Mouse (Mus musculus) layer of hippocampus, adult 11-12 months (tissue): Measurements from ENCODE around the gene Rassf10.

Experiments
- DNase-seq: peaks from one replicate; pipeline ENCODE4 v3.0.0; 2022; ENCODE audit warnings: low spot score

Gene Rassf10

GRCm38 (mm10) chr7:112957630-112958029 is 3.9 kb downstream of the Rassf10 start:
- no peak for DNase-seq

DNA sequence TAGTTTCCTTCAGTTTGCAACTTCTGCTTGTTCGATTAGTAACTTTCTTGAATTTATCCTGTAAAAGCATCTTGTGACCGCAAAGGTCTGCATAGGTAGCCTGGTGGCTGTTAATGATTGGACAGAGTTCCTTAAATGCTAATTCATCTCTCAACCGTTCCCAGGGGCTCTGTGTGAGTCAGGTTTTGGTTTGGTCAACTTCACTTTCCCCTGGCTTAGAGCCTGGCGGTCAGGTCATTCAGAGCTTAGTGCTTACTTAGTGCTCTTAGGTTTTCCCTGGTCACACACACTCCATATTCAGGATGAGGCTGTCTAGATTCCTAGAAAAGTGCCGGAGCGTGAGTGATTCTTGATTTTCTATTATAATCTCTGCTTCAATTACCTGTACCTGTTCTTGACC is 12.6 kb downstream of the Rassf10 start:
- DNase-seq: no peak

- DNase-seq: no peak
Measured at GRCm38 (mm10) chr7:112966786-112967185, 13.0 kb downstream of the Rassf10 start.

- no peak for DNase-seq
Measured at GRCm38 (mm10) chr7:112983316-112983715, 29.6 kb downstream of the Rassf10 start.

- no peak for DNase-seq
Measured at GRCm38 (mm10) chr7:112984704-112985577, 31.2 kb downstream of the Rassf10 start.

- no peak for DNase-seq
Measured at GRCm38 (mm10) chr7:112985578-112985949, 31.8 kb downstream of the Rassf10 start.

- DNase-seq: no peak
Measured at GRCm38 (mm10) chr7:112992928-112993327, 39.2 kb downstream of the Rassf10 start.

DNA sequence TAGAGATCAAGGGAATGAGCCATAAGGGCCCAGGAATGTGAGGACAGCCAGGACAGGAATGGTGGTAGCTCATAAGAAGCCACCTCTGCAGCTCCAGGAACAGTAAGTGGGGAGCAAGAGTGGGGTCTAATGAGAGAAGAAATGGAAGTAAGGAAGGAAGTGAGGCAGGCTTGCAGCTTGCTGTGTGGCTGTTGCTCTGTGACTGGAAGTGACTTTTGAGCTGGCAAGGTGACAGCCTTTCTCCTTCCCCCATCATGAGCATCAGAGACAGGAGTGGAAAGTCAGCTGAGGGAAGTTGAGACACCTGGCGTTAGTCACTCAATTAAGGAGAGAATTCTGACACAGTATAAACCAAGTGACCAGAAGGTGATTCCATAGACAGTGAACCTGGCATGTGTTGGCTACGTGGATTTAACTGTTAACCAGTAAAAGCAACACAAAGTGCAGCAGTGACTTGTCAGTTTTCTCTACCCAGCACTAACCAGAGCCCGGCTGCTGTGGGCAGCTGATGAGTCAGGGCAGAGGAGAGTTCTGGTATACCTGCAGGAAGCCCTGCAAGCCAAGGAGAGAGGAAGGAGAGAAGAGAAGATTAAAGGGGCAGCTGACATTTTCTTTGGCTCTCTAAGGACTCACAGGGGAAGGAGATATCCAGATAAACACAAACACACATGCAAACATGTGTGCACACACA is 49.9 kb downstream of the Rassf10 start:
- no peak for DNase-seq

- DNase-seq: no peak
Measured at GRCm38 (mm10) chr7:113005726-113006125, 52.0 kb downstream of the Rassf10 start.
